Mouse (Mus musculus): ENCODE data around the gene Tmem87a.

- no peak for TF ChIP-seq MAFK (IDR thresholded peaks at IDR 0.05; ENCODE audit: insufficient read depth, low read depth, low read length)
- TF ChIP-seq ZC3H11A (IDR thresholded peaks at IDR 0.05; ENCODE audit: borderline replicate concordance, low read depth, low read length) = no peak
- TF ChIP-seq ZNF384 (IDR thresholded peaks at IDR 0.05; ENCODE audit: low read depth, low read length) = no peak
- TF ChIP-seq HCFC1 (IDR thresholded peaks at IDR 0.05; ENCODE audit: borderline replicate concordance, insufficient read depth, low read length) = no peak
- TF ChIP-seq CHD2 (IDR thresholded peaks at IDR 0.05; ENCODE audit: low read depth, low read length) = no peak
Measured at GRCm38 (mm10) chr2:120315077-120315476, 88.8 kb downstream of the Tmem87a start.
